Mouse (Mus musculus) CH12.LX (cell line): ENCODE results near the gene Zbtb44. TPM values are rescaled to one million over a fixed set of nuclear protein-coding genes. Genes with fewer than 3 reads are reported as not detected.
"Not testable (repeated sequence)": the region's sequence is repeated elsewhere in the genome, so short reads cannot be mapped to it uniquely, and the experiment has no call there.

Source experiments
- DNase-seq: peaks from one replicate; pipeline ENCODE4 v3.0.0-alpha.2; 2013; ENCODE audit errors: extremely low read depth
- H3K27ac ChIP-seq: 2 replicates; pipeline ENCODE4 v1.5.1; 2012; ENCODE audit warnings: low read depth, mild to moderate bottlenecking, control low read depth, moderate library complexity; ENCODE audit not compliant: insufficient read depth
- H3K27me3 ChIP-seq: replicated peaks from 2 replicates; pipeline ENCODE3; 2012; ENCODE audit warnings: inconsistent platforms
- H3K36me3 ChIP-seq, 2 experiments: replicated peaks in 1 of 2; 2 replicates each; pipeline versions ENCODE3 to v1.6.1; 2012; ENCODE audit warnings: inconsistent platforms in 1 of 2, low read length in 1 of 2, mild to moderate bottlenecking in 1 of 2, mixed read lengths in 1 of 2, moderate library complexity in 1 of 2; ENCODE audit not compliant: control insufficient read depth in 1 of 2, insufficient read depth in 1 of 2
- H3K4me1 ChIP-seq, 2 experiments: 2 replicates each; pipeline ENCODE4 v1.6.1; 2012; ENCODE audit warnings: inconsistent platforms in 1 of 2, moderate library complexity in 1 of 2; ENCODE audit not compliant: insufficient read depth in 2 of 2, control insufficient read depth in 1 of 2
- H3K4me2 ChIP-seq: 2 replicates; pipeline ENCODE4 v1.6.1; 2012; ENCODE audit warnings: low read depth, mild to moderate bottlenecking, control low read depth; ENCODE audit not compliant: poor library complexity, insufficient read depth, severe bottlenecking
- H3K4me3 ChIP-seq, 3 experiments: fragments of 150-350 bp in 1 of 3; sonication (generic) in 1 of 3; replicated peaks in 1 of 3; 2 replicates each; pipeline versions ENCODE3 to v1.5.1; 2011 to 2012; ENCODE audit warnings: low read depth in 2 of 3, low read length in 2 of 3, mild to moderate bottlenecking in 2 of 3, moderate library complexity in 2 of 3, control low read depth in 1 of 3, improper control_type of control experiment in 1 of 3, inconsistent platforms in 1 of 3, mixed read lengths in 1 of 3; ENCODE audit not compliant: poor library complexity in 1 of 3
- H3K79me2 ChIP-seq: replicated peaks from 2 replicates; pipeline ENCODE4 v1.6.1; 2012; ENCODE audit warnings: mild to moderate bottlenecking, moderate library complexity; ENCODE audit not compliant: control insufficient read depth, poor library complexity, insufficient read depth, severe bottlenecking; ENCODE audit errors: extremely low read depth
- H3K9ac ChIP-seq: 2 replicates; pipeline ENCODE4 v1.6.1; 2012; ENCODE audit warnings: low read depth, mild to moderate bottlenecking, control low read depth, moderate library complexity; ENCODE audit not compliant: insufficient read depth
- H3K9me3 ChIP-seq: replicated peaks from 2 replicates; pipeline ENCODE3; 2012; ENCODE audit warnings: low read length, inconsistent platforms, mixed read lengths
- BHLHE40 ChIP-seq: IDR thresholded peaks from 2 replicates; pipeline ENCODE4 v1.6.1; 2011; ENCODE audit warnings: mild to moderate bottlenecking, low read depth, low read length, improper control_type of control experiment
- CHD1 ChIP-seq: IDR thresholded peaks from 2 replicates; pipeline ENCODE4 v1.6.1; 2012; ENCODE audit warnings: low read depth, low read length, improper control_type of control experiment, inconsistent platforms
- CHD2 ChIP-seq: IDR thresholded peaks from 2 replicates; pipeline ENCODE4 v1.6.1; 2011; ENCODE audit warnings: low read length, improper control_type of control experiment
- ETS1 ChIP-seq: conservative IDR thresholded peaks from 2 replicates; pipeline ENCODE4 v1.6.1; 2012; ENCODE audit warnings: low read depth, mild to moderate bottlenecking, inconsistent platforms, low read length, improper control_type of control experiment, moderate library complexity
- HCFC1 ChIP-seq: IDR thresholded peaks from 2 replicates; pipeline ENCODE4 v1.6.1; 2012; ENCODE audit warnings: low read depth, mild to moderate bottlenecking, inconsistent platforms, low read length, improper control_type of control experiment
- MAFK ChIP-seq: IDR thresholded peaks from 2 replicates; pipeline ENCODE4 v1.6.1; 2011; ENCODE audit warnings: low read length, improper control_type of control experiment; ENCODE audit not compliant: insufficient replicate concordance
- MEF2A ChIP-seq: IDR thresholded peaks from 2 replicates; pipeline ENCODE4 v1.6.1; 2014; ENCODE audit warnings: low read depth, mild to moderate bottlenecking, inconsistent platforms, low read length, improper control_type of control experiment, borderline replicate concordance
- MYC ChIP-seq: IDR thresholded peaks from 2 replicates; pipeline ENCODE4 v1.6.1; 2011; ENCODE audit warnings: low read depth, mild to moderate bottlenecking, improper control_type of control experiment, low read length
- NELFE ChIP-seq: IDR thresholded peaks from 2 replicates; pipeline ENCODE4 v1.6.1; 2011; ENCODE audit warnings: low read depth, low read length, improper control_type of control experiment
- POLR2A ChIP-seq: IDR thresholded peaks from 2 replicates; pipeline ENCODE4 v1.6.1; 2011; ENCODE audit warnings: low read depth, mild to moderate bottlenecking, improper control_type of control experiment, low read length
- POLR2AphosphoS2 ChIP-seq: IDR thresholded peaks from 2 replicates; pipeline ENCODE4 v1.6.1; 2011; ENCODE audit warnings: low read depth, low read length, improper control_type of control experiment
- TCF12 ChIP-seq: IDR thresholded peaks from 2 replicates; pipeline ENCODE4 v1.6.1; 2014; ENCODE audit warnings: low read depth, mild to moderate bottlenecking, inconsistent platforms, low read length, improper control_type of control experiment
- ZC3H11A ChIP-seq: IDR thresholded peaks from 2 replicates; pipeline ENCODE4 v1.6.1; 2012; ENCODE audit warnings: low read depth, mild to moderate bottlenecking, inconsistent platforms, low read length, improper control_type of control experiment
- ZNF384 ChIP-seq: IDR thresholded peaks from 2 replicates; pipeline ENCODE4 v1.6.1; 2012; ENCODE audit warnings: low read depth, low read length, improper control_type of control experiment, inconsistent platforms
- dilution Hi-C: fragments of 300-500 bp; cut with MboI; formaldehyde crosslinking; loops from 2 replicates; pipeline ENCODE4 v1.14.3; 2020; ENCODE audit warnings: low sequenced_read_pairs; ENCODE audit not compliant: extremely low pct_unique_long_range_greater_than_20kb, extremely low pct_ligation_motif_present
- in situ Hi-C: fragments of 300-500 bp; cut with MboI; formaldehyde crosslinking; loops from 3 replicates; pipeline ENCODE4 v1.14.3; 2019; ENCODE audit warnings: low sequenced_read_pairs, low pct_ligation_motif_present, low pct_unique_long_range_greater_than_20kb, mixed read lengths
- polyA plus RNA-seq: library from polyadenylated mRNA; unstranded; fragments of >175 nt; gene quantifications from 2 replicates; pipeline ENCODE4 v1.2.1, GENCODE M21; 2012; ENCODE audit warnings: low read depth; ENCODE audit not compliant: insufficient read length
- total RNA-seq, 2 experiments: library from RNA; depleted of rRNA; stranded (reverse); fragments of 300-350 nt in 1 of 2; fragments of >200 nt in 1 of 2; gene quantifications; 2 replicates each; pipeline ENCODE4 v1.2.3; 2012 to 2014

The Zbtb44 gene
- total and polyA plus RNA-seq, 3 experiments, result 9.1 to 14.3 (median 14.0) TPM

- Histone ChIP-seq H3K4me1 (no peaks in the 10 kb centered on the region), H3K4me3 (no peak overlapping the region), H3K27me3 (no peaks in the 10 kb centered on the region), H3K4me2 (no peak overlapping the region), H3K79me2 (peaks cover 3% of the 10 kb centered on the region; the same call in 1 of the 2 replicates), H3K36me3 (peaks cover 6 to 20% of the 10 kb centered on the region in 2 experiments), H3K9ac (no peak overlapping the region), H3K9me3 (no peaks in the 10 kb centered on the region), H3K27ac (no peak overlapping the region)
- TF ChIP-seq MEF2A (no peak), BHLHE40 (no peak), POLR2AphosphoS2 (no peak), MYC (no peak), ZNF384 (no peak), ETS1 (no peak)
- dilution Hi-C loops, result no loop called here
- in situ Hi-C loops, result no loop called here
- no peak for DNase-seq
Measured at GRCm38 (mm10) chr9:31050208-31050607, 19.8 kb downstream of the Zbtb44 start.

- in situ Hi-C loops, H3K79me2 ChIP-seq, H3K4me1 ChIP-seq, H3K4me3 ChIP-seq, H3K9me3 ChIP-seq, dilution Hi-C loops, H3K9ac ChIP-seq, DNase-seq, H3K27me3 ChIP-seq, H3K27ac ChIP-seq, H3K4me2 ChIP-seq: not testable (repeated sequence)
- H3K36me3 ChIP-seq, result peaks cover 6 to 29% of the 10 kb centered on the region in 2 experiments
Measured at GRCm38 (mm10) chr9:31051509-31051908, 21.1 kb downstream of the Zbtb44 start.

GRCm38 (mm10) chr9:31058723-31059122 lies 28.3 kb downstream of the Zbtb44 start:
- in situ Hi-C loops, result no loop called here
- Histone ChIP-seq H3K36me3 (peaks cover 6 to 59% of the 10 kb centered on the region in 2 experiments), H3K4me1 (no peaks in the 10 kb centered on the region), H3K79me2 (no peaks in the 10 kb centered on the region), H3K4me3 (no peak overlapping the region), H3K27ac (no peak overlapping the region), H3K4me2 (no peak overlapping the region), H3K27me3 (no peaks in the 10 kb centered on the region), H3K9me3 (no peaks in the 10 kb centered on the region), H3K9ac (no peak overlapping the region)
- TF ChIP-seq CHD2, result no peak
- TF ChIP-seq TCF12, result no peak
- TF ChIP-seq MYC, result no peak
- no peak for TF ChIP-seq CHD1
- TF ChIP-seq ZC3H11A, result no peak
- TF ChIP-seq POLR2A, result no peak
- TF ChIP-seq NELFE, result no peak
- no peak for TF ChIP-seq HCFC1
- TF ChIP-seq ZNF384, result no peak
- TF ChIP-seq MAFK, result no peak
- no peak for TF ChIP-seq ETS1
- no peak for DNase-seq
- dilution Hi-C loops, result no loop called here
